Comparison of ENCODE assay signal across 8 mouse cellular contexts in the genomic region with DNA sequence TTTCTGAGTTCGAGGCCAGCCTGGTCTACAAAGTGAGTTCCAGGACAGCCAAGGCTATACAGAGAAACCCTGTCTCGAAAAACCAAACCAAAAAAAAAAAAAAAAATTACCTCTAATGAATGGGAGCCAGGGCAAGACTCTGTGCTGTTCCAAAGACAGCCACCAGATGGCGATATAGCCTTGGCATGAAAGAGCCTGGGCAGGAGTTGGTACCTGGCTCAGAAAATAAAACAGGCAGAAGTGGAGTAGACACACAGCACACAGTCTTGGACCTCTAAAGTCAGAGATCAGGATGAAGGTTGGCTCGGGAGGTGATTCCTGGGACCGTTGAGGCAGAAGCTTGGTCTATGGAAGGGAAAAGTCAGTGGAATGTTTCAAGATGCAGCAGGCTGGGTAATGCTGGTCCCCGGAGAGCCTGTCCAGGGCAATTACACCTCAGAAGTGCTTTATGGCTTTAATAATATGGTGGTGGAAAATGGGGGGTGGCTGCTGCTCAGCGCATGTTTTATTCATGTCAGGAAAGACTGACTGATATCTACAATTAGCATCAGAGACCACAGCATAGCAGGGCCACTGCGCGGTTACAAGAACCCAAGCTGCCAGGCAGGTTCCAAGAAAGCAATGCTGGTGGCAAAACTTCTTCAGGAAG. TPM values are rescaled to one million over a fixed set of nuclear protein-coding genes. Genes with fewer than 3 reads are reported as not detected.
A peak's percentile ranks its signal among the peaks of the same experiment; 100 is the strongest.
DNase-seq lines count a peak whose midpoint lies in the region; ATAC-seq and TF ChIP-seq lines count a peak whose summit lies in the region.
"Had no signal": no experiment of that assay in that cellular context is flagged by ENCODE, and none has a peak within 500 bp of the region (broad histone marks: within the 10 kb centered on the region; RNA-seq: fewer than 3 reads in every experiment).

No protein-coding gene starts in this region.

- peaks cover 5% of the 10 kb centered on the region for H3K36me3 ChIP-seq in forebrain, postnatal 0 days (ENCODE audit: insufficient read depth)
- H3K36me3 ChIP-seq in midbrain, embryonic 12.5 days: no peaks in the 10 kb centered on the region

- no peaks in the 10 kb centered on the region for H3K9me3 ChIP-seq in forebrain, postnatal 0 days (ENCODE audit: low read length)
- no peaks in the 10 kb centered on the region for H3K9me3 ChIP-seq in midbrain, embryonic 12.5 days

- no peak overlapping the region for H3K4me3 ChIP-seq in cerebellum, adult 2 months (replicated peaks; ENCODE audit: insufficient read depth, low read depth, low read length)
- no peak overlapping the region for H3K4me3 ChIP-seq in forebrain, postnatal 0 days (ENCODE audit: low read depth, low read length)
- H3K4me3 ChIP-seq in midbrain, embryonic 12.5 days: no peak overlapping the region
- H3K4me3 ChIP-seq: myocyte had no signal

- H3K4me2 ChIP-seq in forebrain, postnatal 0 days (ENCODE audit: low read depth): no peak overlapping the region
- no peak overlapping the region for H3K4me2 ChIP-seq in midbrain, embryonic 12.5 days (replicated peaks)

- no peak for TF ChIP-seq POLR2A in cerebellum, adult 2 months (IDR thresholded peaks at IDR 0.05; ENCODE audit: borderline replicate concordance, insufficient read depth, low read length)

- ATAC-seq in forebrain, postnatal 0 days: peak; percentile 74
- ATAC-seq in inflammation-experienced regulatory T-cells, adult 6 months: peak; percentile 60
- peak; percentile 75 for ATAC-seq in midbrain, embryonic 12.5 days (ENCODE audit: low FRiP score, low read depth)

- H3K27me3 ChIP-seq in cerebellum, adult 2 months (ENCODE audit: control insufficient read depth, insufficient read depth, low read length): no peaks in the 10 kb centered on the region
- no peaks in the 10 kb centered on the region for H3K27me3 ChIP-seq in forebrain, postnatal 0 days (ENCODE audit: insufficient read depth, low read length)
- H3K27me3 ChIP-seq in midbrain, embryonic 12.5 days: peaks cover 31% of the 10 kb centered on the region

- H3K27ac ChIP-seq in cerebellum, adult 2 months (ENCODE audit: insufficient read depth, low read length): no peak overlapping the region
- H3K27ac ChIP-seq in forebrain, postnatal 0 days (ENCODE audit: low read depth, low read length): no peak overlapping the region
- H3K27ac ChIP-seq in midbrain, embryonic 12.5 days (replicated peaks): no peak overlapping the region

- no peak overlapping the region for H3K9ac ChIP-seq in forebrain, postnatal 0 days
- no peak overlapping the region for H3K9ac ChIP-seq in midbrain, embryonic 12.5 days (replicated peaks)

- WGBS in cerebellum, adult 2 months: 44% methylated on average over 9 of the region's 9 CpGs
- 44% methylated on average over 8 of the region's 9 CpGs for WGBS in forebrain, postnatal 0 days
- WGBS in midbrain, embryonic 12.5 days: 40% methylated on average over 9 of the region's 9 CpGs

- peaks cover 2% of the 10 kb centered on the region; the same call in 1 of the 2 replicates for H3K4me1 ChIP-seq in cerebellum, adult 2 months (ENCODE audit: control insufficient read depth, insufficient read depth, low read length)
- H3K4me1 ChIP-seq in forebrain, postnatal 0 days (ENCODE audit: insufficient read depth): no peaks in the 10 kb centered on the region
- peaks cover 8% of the 10 kb centered on the region for H3K4me1 ChIP-seq in midbrain, embryonic 12.5 days

- DNase-seq in WW6 (ENCODE audit: low read depth, low spot score): peak; percentile 66
- DNase-seq in cerebellum, adult 2 months: peak; percentile 76 to 89
- DNase-seq in forebrain, postnatal 0 days: peak; percentile 91
- peak; percentile 59 to 76 for DNase-seq in left cerebral cortex, adult 8-10 months (ENCODE audit: low spot score in 2 of 2)
- DNase-seq in right cerebral cortex, postnatal 4 days: peak; percentile 90

- TF ChIP-seq CTCF in cerebellum, adult 2 months (IDR thresholded peaks at IDR 0.05; ENCODE audit: borderline replicate concordance, insufficient read depth, low read depth, low read length): peak; percentile 89
- TF ChIP-seq CTCF in forebrain, postnatal 0 days (IDR thresholded peaks at IDR 0.05; ENCODE audit: low read depth): peak; percentile 89

RNA-seq across cellular contexts. Expression of a gene that starts 13.1 kb away (rescaled TPM):
- not detected in 2 replicates for polyA plus RNA-seq in cerebellum, adult 2 months (2012; rRNA removed)
- total RNA-seq in forebrain, postnatal 0 days (2014; rRNA removed): not detected in 2 replicates
- polyA plus RNA-seq in forebrain, postnatal 0 days (2015; fragmentation: Nextera tagmentation; extraction: Ambion mirVana): not detected in 2 replicates
- polyA plus RNA-seq in inflammation-experienced regulatory T-cells, adult 6 months (2017; shearing (Covaris generic)): under 1 TPM in 1 of 3 experiments, not detected in 2; 0.49 TPM
- total RNA-seq in left cerebral cortex, adult 8-10 months (2022): not detected
- polyA plus RNA-seq in midbrain, embryonic 12.5 days (2016; fragmentation: Nextera tagmentation; extraction: Ambion mirVana): not detected in 2 replicates
- polyA plus RNA-seq: myocyte had no signal

RNA-seq across cellular contexts. Expression of a gene that starts 14.6 kb away (rescaled TPM):
- polyA plus RNA-seq in cerebellum, adult 2 months (2012; rRNA removed): 0.26 and 0.32 TPM in 2 replicates
- total RNA-seq in forebrain, postnatal 0 days (2014; rRNA removed): 7.9 and 10.3 TPM in 2 replicates
- polyA plus RNA-seq in forebrain, postnatal 0 days (2015; fragmentation: Nextera tagmentation; extraction: Ambion mirVana): 11.8 and 13.3 TPM in 2 replicates
- polyA plus RNA-seq in inflammation-experienced regulatory T-cells, adult 6 months (2017; shearing (Covaris generic)): not detected
- total RNA-seq in left cerebral cortex, adult 8-10 months (2022): under 1 TPM in 1 of 4 experiments, not detected in 3; 0.32 TPM
- 1.2 and 1.7 TPM in 2 replicates for polyA plus RNA-seq in midbrain, embryonic 12.5 days (2016; fragmentation: Nextera tagmentation; extraction: Ambion mirVana)
